Mouse (Mus musculus) limb, embryonic 11.5 days (tissue): ENCODE results near the gene Iqsec2. TPM values are rescaled to one million over a fixed set of nuclear protein-coding genes. Genes with fewer than 3 reads are reported as not detected.

Experiments used
- ATAC-seq: fragments of 200-750 bp; cut with Nextera tagmentation; 2 replicates; pipeline ENCODE4 v1.8.0; 2017; ENCODE audit warnings: low read depth; ENCODE audit not compliant: insufficient number of reproducible peaks, low FRiP score, low TSS enrichment
- DNase-seq: peaks from one replicate; pipeline ENCODE4 v3.0.0-alpha.2; 2015; ENCODE audit warnings: low spot score
- H3K27ac ChIP-seq: fragments of 300-500 bp; sonication (generic); replicated peaks from 2 replicates; pipeline ENCODE4 v1.5.1; 2014; ENCODE audit warnings: low read depth, mild to moderate bottlenecking, low read length
- H3K27me3 ChIP-seq: fragments of 300-500 bp; sonication (generic); 2 replicates; pipeline ENCODE4 v1.6.1; 2014; ENCODE audit warnings: mild to moderate bottlenecking, low read length, mixed read lengths; ENCODE audit not compliant: control insufficient read depth, insufficient read depth
- H3K36me3 ChIP-seq: fragments of 300-500 bp; sonication (generic); 2 replicates; pipeline ENCODE4 v1.6.1; 2014; ENCODE audit warnings: mild to moderate bottlenecking, low read length, moderate library complexity, mixed read lengths; ENCODE audit not compliant: control insufficient read depth, insufficient read depth
- H3K4me1 ChIP-seq: fragments of 300-500 bp; sonication (generic); 2 replicates; pipeline ENCODE4 v1.6.1; 2014; ENCODE audit warnings: low read length, mixed read lengths; ENCODE audit not compliant: control insufficient read depth, insufficient read depth
- H3K4me2 ChIP-seq: fragments of 300-500 bp; sonication (generic); 2 replicates; pipeline ENCODE4 v1.6.1; 2014; ENCODE audit warnings: low read depth, mild to moderate bottlenecking, moderate library complexity; ENCODE audit not compliant: severe bottlenecking
- H3K4me3 ChIP-seq: fragments of 300-500 bp; sonication (generic); 2 replicates; pipeline ENCODE4 v1.5.1; 2014; ENCODE audit warnings: low read depth, low read length
- H3K9ac ChIP-seq: fragments of 300-500 bp; sonication (generic); 2 replicates; pipeline ENCODE4 v1.6.1; 2014; ENCODE audit warnings: mild to moderate bottlenecking, low read length
- H3K9me3 ChIP-seq: fragments of 300-500 bp; sonication (generic); 2 replicates; pipeline ENCODE4 v1.6.1; 2016; ENCODE audit warnings: low read length; ENCODE audit not compliant: control insufficient read depth
- whole genome bisulfite sequencing: fragments of 180-500 bp; shearing (Covaris S2); extraction: QIAGEN DNeasy Blood & Tissue Kit; methylation state at CpG from one replicate; pipeline ENCODE4 v1.1.7; 2014; 5-methylcytosine and 5-hydroxymethylcytosine counted together
- polyA plus RNA-seq: library from polyadenylated mRNA; unstranded; fragments of >200 nt; fragmentation: Nextera tagmentation; extraction: Ambion mirVana; gene quantifications from 2 replicates; pipeline ENCODE4 v1.2.1, GENCODE M21; 2014

Iqsec2 gene
- polyA plus RNA-seq, 1 experiment from 2014 or later: 1.5 TPM

GRCm38 (mm10) chrX:152146691-152147090, 2.6 kb downstream of the Iqsec2 start:
- ATAC-seq (no peak), DNase-seq (no peak)
- Histone ChIP-seq H3K4me1 (no peaks in the 10 kb centered on the region), H3K27me3 (peaks cover 50% of the 10 kb centered on the region), H3K27ac (no peak overlapping the region), H3K9ac (no peak overlapping the region), H3K4me2 (no peak overlapping the region), H3K36me3 (no peaks in the 10 kb centered on the region), H3K9me3 (no peaks in the 10 kb centered on the region), H3K4me3 (no peak overlapping the region)
- WGBS: 72% methylated on average over 2 of the region's 2 CpGs

GRCm38 (mm10) chrX:152147451-152148116, 3.5 kb downstream of the Iqsec2 start:
- Histone ChIP-seq H3K9me3 (no peaks in the 10 kb centered on the region), H3K36me3 (no peaks in the 10 kb centered on the region), H3K4me3 (no peak overlapping the region), H3K4me2 (no peak overlapping the region), H3K27me3 (peaks cover 47% of the 10 kb centered on the region), H3K9ac (no peak overlapping the region), H3K27ac (no peak overlapping the region), H3K4me1 (no peaks in the 10 kb centered on the region)
- WGBS: 33% methylated on average over 5 of the region's 5 CpGs
- DNase-seq (peak; percentile 77), ATAC-seq (peak; percentile 81)

- H3K4me1 ChIP-seq: no peaks in the 10 kb centered on the region
- no peaks in the 10 kb centered on the region for H3K36me3 ChIP-seq
- no peaks in the 10 kb centered on the region for H3K9me3 ChIP-seq
- no peak overlapping the region for H3K4me2 ChIP-seq
- ATAC-seq (no peak), DNase-seq (no peak)
- no peak overlapping the region for H3K9ac ChIP-seq
- H3K4me3 ChIP-seq: no peak overlapping the region
- H3K27me3 ChIP-seq: peaks cover 39% of the 10 kb centered on the region
- 84% methylated on average over 5 of the region's 5 CpGs for WGBS
- no peak overlapping the region for H3K27ac ChIP-seq
Observed at GRCm38 (mm10) chrX:152148706-152149105, 4.6 kb downstream of the Iqsec2 start.

- H3K36me3 ChIP-seq: no peaks in the 10 kb centered on the region
- H3K4me2 ChIP-seq: no peak overlapping the region
- H3K27ac ChIP-seq: no peak overlapping the region
- 15% methylated on average over 6 of the region's 6 CpGs for WGBS
- H3K4me1 ChIP-seq: no peaks in the 10 kb centered on the region
- ATAC-seq (no peak), DNase-seq (peak; percentile 57)
- H3K4me3 ChIP-seq: no peak overlapping the region
- no peaks in the 10 kb centered on the region for H3K9me3 ChIP-seq
- H3K27me3 ChIP-seq: peaks cover 11% of the 10 kb centered on the region; the same call in 1 of the 2 replicates
- no peak overlapping the region for H3K9ac ChIP-seq
Observed at GRCm38 (mm10) chrX:152151709-152152108, 7.6 kb downstream of the Iqsec2 start.

- ATAC-seq: no peak
Observed at GRCm38 (mm10) chrX:152158294-152158693, 14.2 kb downstream of the Iqsec2 start.

GRCm38 (mm10) chrX:152161404-152161803, 17.3 kb downstream of the Iqsec2 start:
- H3K4me2 ChIP-seq: no peak overlapping the region
- H3K4me1 ChIP-seq: no peaks in the 10 kb centered on the region
- H3K9me3 ChIP-seq: no peaks in the 10 kb centered on the region
- H3K27ac ChIP-seq: no peak overlapping the region
- no peak for DNase-seq
- no peak overlapping the region for H3K4me3 ChIP-seq
- WGBS: 91% methylated on average over 4 of the region's 4 CpGs
- no peak for ATAC-seq
- no peak overlapping the region for H3K9ac ChIP-seq
- 0 out of 2 replicates have a peak, but pooled peaks cover 7% of the 10 kb centered on the region for H3K27me3 ChIP-seq
- H3K36me3 ChIP-seq: no peaks in the 10 kb centered on the region

More at GRCm38 (mm10) chrX:152158294-152158693, 14.2 kb downstream of the Iqsec2 start:
- Histone ChIP-seq H3K27me3 (0 out of 2 replicates have a peak, but pooled peaks cover 7% of the 10 kb centered on the region), H3K36me3 (no peaks in the 10 kb centered on the region), H3K4me1 (no peaks in the 10 kb centered on the region), H3K4me2 (no peak overlapping the region), H3K27ac (no peak overlapping the region), H3K9ac (no peak overlapping the region), H3K4me3 (no peak overlapping the region), H3K9me3 (no peaks in the 10 kb centered on the region)
- DNase-seq: no peak
- WGBS: 71% methylated on average over 3 of the region's 3 CpGs

- no peak overlapping the region for H3K4me2 ChIP-seq
- no peaks in the 10 kb centered on the region for H3K4me1 ChIP-seq
- ATAC-seq: no peak
- H3K27me3 ChIP-seq: peaks cover 13% of the 10 kb centered on the region; the same call in 1 of the 2 replicates
- no peak for DNase-seq
- H3K4me3 ChIP-seq: no peak overlapping the region
- H3K9ac ChIP-seq: no peak overlapping the region
- no peaks in the 10 kb centered on the region for H3K9me3 ChIP-seq
- H3K36me3 ChIP-seq: no peaks in the 10 kb centered on the region
- no peak overlapping the region for H3K27ac ChIP-seq
Observed at GRCm38 (mm10) chrX:152164061-152164460, 20.0 kb downstream of the Iqsec2 start.

GRCm38 (mm10) chrX:152166161-152166560, 22.1 kb downstream of the Iqsec2 start:
- no peak for DNase-seq
- H3K4me2 ChIP-seq: no peak overlapping the region
- peaks cover 21% of the 10 kb centered on the region; the same call in 1 of the 2 replicates for H3K27me3 ChIP-seq
- H3K9me3 ChIP-seq: no peaks in the 10 kb centered on the region
- H3K36me3 ChIP-seq: no peaks in the 10 kb centered on the region
- H3K4me3 ChIP-seq: no peak overlapping the region
- H3K27ac ChIP-seq: no peak overlapping the region
- WGBS: 82% methylated on average over 6 of the region's 6 CpGs
- no peak overlapping the region for H3K9ac ChIP-seq
- ATAC-seq: no peak
- no peaks in the 10 kb centered on the region for H3K4me1 ChIP-seq

GRCm38 (mm10) chrX:152168521-152168920, 24.5 kb downstream of the Iqsec2 start:
- no peak overlapping the region for H3K4me3 ChIP-seq
- no peak for DNase-seq
- H3K9me3 ChIP-seq: no peaks in the 10 kb centered on the region
- 90% methylated on average over 1 of the region's 1 CpGs for WGBS
- no peak overlapping the region for H3K27ac ChIP-seq
- H3K36me3 ChIP-seq: no peaks in the 10 kb centered on the region
- no peak overlapping the region for H3K4me2 ChIP-seq
- no peaks in the 10 kb centered on the region for H3K4me1 ChIP-seq
- H3K9ac ChIP-seq: no peak overlapping the region
- no peak for ATAC-seq
- peaks cover 22% of the 10 kb centered on the region; the same call in 1 of the 2 replicates for H3K27me3 ChIP-seq
